Mouse (Mus musculus) neural tube, embryonic 11.5 days (tissue): Measurements from ENCODE around the gene Ascl3. TPM values are rescaled to one million over a fixed set of nuclear protein-coding genes. Genes with fewer than 3 reads are reported as not detected.

Experiments
- ATAC-seq: fragments of 200-750 bp; cut with Nextera tagmentation; 2 replicates; pipeline ENCODE4 v1.8.0; 2017; ENCODE audit warnings: moderate number of reproducible peaks, mild to moderate bottlenecking, moderate TSS enrichment, moderate library complexity; ENCODE audit not compliant: insufficient read depth, low FRiP score, low TSS enrichment
- DNase-seq: peaks from one replicate; pipeline ENCODE4 v3.0.0-alpha.2; 2015; ENCODE audit warnings: low spot score
- H3K27ac ChIP-seq: fragments of 300-500 bp; sonication (generic); 2 replicates; pipeline ENCODE4 v1.5.1; 2014; ENCODE audit warnings: low read depth, mild to moderate bottlenecking, low read length
- H3K27me3 ChIP-seq: fragments of 300-500 bp; sonication (generic); 2 replicates; pipeline ENCODE4 v1.6.1; 2014; ENCODE audit warnings: mild to moderate bottlenecking, low read length, mixed read lengths; ENCODE audit not compliant: control insufficient read depth, insufficient read depth
- H3K36me3 ChIP-seq: fragments of 300-500 bp; sonication (generic); 2 replicates; pipeline ENCODE4 v1.6.1; 2014; ENCODE audit warnings: mild to moderate bottlenecking, low read length, moderate library complexity, mixed read lengths; ENCODE audit not compliant: control insufficient read depth, insufficient read depth
- H3K4me1 ChIP-seq: fragments of 300-500 bp; sonication (generic); 2 replicates; pipeline ENCODE4 v1.6.1; 2014; ENCODE audit warnings: low read length, mixed read lengths; ENCODE audit not compliant: control insufficient read depth, insufficient read depth
- H3K4me2 ChIP-seq: fragments of 300-500 bp; sonication (generic); 2 replicates; pipeline ENCODE4 v1.6.1; 2014; ENCODE audit warnings: low read depth, mild to moderate bottlenecking, moderate library complexity
- H3K4me3 ChIP-seq: fragments of 300-500 bp; sonication (generic); 2 replicates; pipeline ENCODE4 v1.5.1; 2014; ENCODE audit warnings: low read depth, low read length
- H3K9ac ChIP-seq: fragments of 300-500 bp; sonication (generic); 2 replicates; pipeline ENCODE4 v1.6.1; 2014; ENCODE audit warnings: mild to moderate bottlenecking, low read length
- H3K9me3 ChIP-seq: fragments of 300-500 bp; sonication (generic); 2 replicates; pipeline ENCODE4 v1.6.1; 2016; ENCODE audit warnings: low read length; ENCODE audit not compliant: control insufficient read depth
- whole genome bisulfite sequencing: fragments of 180-500 bp; shearing (Covaris S2); extraction: QIAGEN DNeasy Blood & Tissue Kit; methylation state at CpG from one replicate; pipeline ENCODE4 v1.1.7; 2014; 5-methylcytosine and 5-hydroxymethylcytosine counted together
- polyA plus RNA-seq: library from polyadenylated mRNA; unstranded; fragments of >200 nt; fragmentation: Nextera tagmentation; extraction: Ambion mirVana; gene quantifications from 2 replicates; pipeline ENCODE4 v1.2.1, GENCODE M21; 2014

Ascl3 gene
- polyA plus RNA-seq, 1 experiment from 2014 or later: not detected

GRCm38 (mm10) chr7:109752008-109752925, 20.7 kb upstream of the Ascl3 start, which contains the start of gene Tmem9b:
Tmem9b (minus strand) TSS chr7:109752875.
- Histone ChIP-seq H3K27me3 (no peaks in the 10 kb centered on the region), H3K9me3 (no peaks in the 10 kb centered on the region), H3K9ac (peak within 1 kb of the TSS; percentile 92), H3K4me1 (no peaks in the 10 kb centered on the region), H3K27ac (peak within 1 kb of the TSS; percentile 60), H3K4me3 (peak within 1 kb of the TSS; percentile 85), H3K4me2 (peak within 1 kb of the TSS; percentile 92), H3K36me3 (no peaks in the 10 kb centered on the region)
- peak; percentile 88 for ATAC-seq
- WGBS: under 1% methylated on average over 63 of the region's 74 CpGs
- peak; percentile 84 for DNase-seq

- H3K27me3 ChIP-seq: no peaks in the 10 kb centered on the region
- no peaks in the 10 kb centered on the region for H3K4me1 ChIP-seq
- WGBS: 4% methylated on average over 13 of the region's 13 CpGs
- H3K27ac ChIP-seq: peak overlapping the region; percentile 60; the same call in 1 of the 2 replicates
- DNase-seq (peak; percentile 14), ATAC-seq (no peak; the same call in 1 of the 2 replicates)
- no peaks in the 10 kb centered on the region for H3K9me3 ChIP-seq
- H3K36me3 ChIP-seq: no peaks in the 10 kb centered on the region
- peak overlapping the region; percentile 85 for H3K4me3 ChIP-seq
- H3K9ac ChIP-seq: peak overlapping the region; percentile 92
- H3K4me2 ChIP-seq: peak overlapping the region; percentile 92
These were observed 20.0 kb upstream of the Ascl3 start for GRCm38 (mm10) chr7:109751427-109752007.

- DNase-seq (no peak), ATAC-seq (no peak)
- H3K27ac ChIP-seq: no peak overlapping the region
- no peaks in the 10 kb centered on the region for H3K9me3 ChIP-seq
- H3K9ac ChIP-seq: no peak overlapping the region
- WGBS: 72% methylated on average over 1 of the region's 1 CpGs
- H3K27me3 ChIP-seq: no peaks in the 10 kb centered on the region
- no peak overlapping the region for H3K4me2 ChIP-seq
- no peak overlapping the region for H3K4me3 ChIP-seq
- H3K4me1 ChIP-seq: no peaks in the 10 kb centered on the region
- peaks cover 3% of the 10 kb centered on the region for H3K36me3 ChIP-seq
These were observed 16.2 kb upstream of the Ascl3 start for GRCm38 (mm10) chr7:109747747-109748146.

- Histone ChIP-seq H3K9me3 (no peaks in the 10 kb centered on the region), H3K4me2 (no peak overlapping the region), H3K27me3 (no peaks in the 10 kb centered on the region), H3K4me3 (no peak overlapping the region), H3K9ac (no peak overlapping the region), H3K27ac (no peak overlapping the region), H3K36me3 (peaks cover 3% of the 10 kb centered on the region), H3K4me1 (no peaks in the 10 kb centered on the region)
- WGBS: 89% methylated on average over 4 of the region's 4 CpGs
- ATAC-seq: no peak
- no peak for DNase-seq
These were observed 10.2 kb upstream of the Ascl3 start for GRCm38 (mm10) chr7:109741703-109742102.

- Histone ChIP-seq H3K9me3 (no peaks in the 10 kb centered on the region), H3K4me2 (no peak overlapping the region), H3K4me1 (no peaks in the 10 kb centered on the region), H3K27ac (no peak overlapping the region), H3K27me3 (no peaks in the 10 kb centered on the region), H3K4me3 (no peak overlapping the region), H3K9ac (no peak overlapping the region), H3K36me3 (peaks cover 3% of the 10 kb centered on the region)
- ATAC-seq: no peak
- WGBS: 90% methylated on average over 1 of the region's 1 CpGs
- no peak for DNase-seq
These were observed 9.5 kb upstream of the Ascl3 start for GRCm38 (mm10) chr7:109741060-109741459.

- DNase-seq: no peak
- WGBS: 86% methylated on average over 5 of the region's 5 CpGs
- peaks cover 3% of the 10 kb centered on the region for H3K36me3 ChIP-seq
These were observed 8.4 kb upstream of the Ascl3 start for GRCm38 (mm10) chr7:109739822-109740370.

GRCm38 (mm10) chr7:109734806-109735205, 3.3 kb upstream of the Ascl3 start:
- 93% methylated on average over 4 of the region's 4 CpGs for WGBS
- no peaks in the 10 kb centered on the region for H3K36me3 ChIP-seq
- H3K9ac ChIP-seq: no peak overlapping the region
- H3K4me3 ChIP-seq: no peak overlapping the region
- no peaks in the 10 kb centered on the region for H3K9me3 ChIP-seq
- no peak overlapping the region for H3K27ac ChIP-seq
- ATAC-seq (no peak), DNase-seq (no peak)
- no peaks in the 10 kb centered on the region for H3K27me3 ChIP-seq
- no peaks in the 10 kb centered on the region for H3K4me1 ChIP-seq
- H3K4me2 ChIP-seq: no peak overlapping the region

More at GRCm38 (mm10) chr7:109739822-109740370, 8.4 kb upstream of the Ascl3 start:
- Histone ChIP-seq H3K4me2 (no peak overlapping the region), H3K9me3 (no peaks in the 10 kb centered on the region), H3K27ac (no peak overlapping the region), H3K27me3 (no peaks in the 10 kb centered on the region), H3K4me1 (no peaks in the 10 kb centered on the region), H3K4me3 (no peak overlapping the region), H3K9ac (no peak overlapping the region)
- no peak for ATAC-seq

- Histone ChIP-seq H3K9me3 (no peaks in the 10 kb centered on the region), H3K4me2 (no peak within 1 kb of the TSS), H3K9ac (no peak within 1 kb of the TSS), H3K27ac (no peak within 1 kb of the TSS), H3K4me1 (no peaks in the 10 kb centered on the region), H3K27me3 (no peaks in the 10 kb centered on the region), H3K4me3 (no peak within 1 kb of the TSS), H3K36me3 (no peaks in the 10 kb centered on the region)
- ATAC-seq: no peak
- WGBS: 95% methylated on average over 5 of the region's 5 CpGs
- DNase-seq: no peak
These were observed 7.8 kb downstream of the Ascl3 start, which contains the start of gene BC051019 for GRCm38 (mm10) chr7:109723697-109724096. BC051019 (minus strand) TSS chr7:109723850.
